Mouse (Mus musculus) liver, embryonic 14.5 days (tissue): ENCODE measurements around the gene Nemf. TPM values are rescaled to one million over a fixed set of nuclear protein-coding genes. Genes with fewer than 3 reads are reported as not detected.

Experiments
- ATAC-seq: fragments of 200-750 bp; cut with Nextera tagmentation; 2 replicates; pipeline ENCODE4 v1.8.0; 2017; ENCODE audit warnings: moderate number of reproducible peaks, mild to moderate bottlenecking, moderate library complexity; ENCODE audit not compliant: insufficient read depth
- DNase-seq, 3 experiments: peaks; one replicate each; pipeline ENCODE4 v3.0.0-alpha.2; 2012 to 2013; ENCODE audit warnings: low read depth in 3 of 3, low spot score in 3 of 3
- H3K27ac ChIP-seq: fragments of 300-500 bp; sonication (generic); 2 replicates; pipeline ENCODE4 v1.5.1; 2014; ENCODE audit warnings: moderate library complexity, mild to moderate bottlenecking, control low read depth, inconsistent platforms
- H3K27me3 ChIP-seq: fragments of 300-500 bp; sonication (generic); 2 replicates; pipeline ENCODE4 v1.6.1; 2014; ENCODE audit warnings: mild to moderate bottlenecking, low read length, moderate library complexity; ENCODE audit not compliant: control insufficient read depth, insufficient read depth
- H3K36me3 ChIP-seq: fragments of 300-500 bp; sonication (generic); replicated peaks from 2 replicates; pipeline ENCODE4 v1.6.1; 2014; ENCODE audit warnings: low read depth; ENCODE audit not compliant: control insufficient read depth, insufficient read depth
- H3K4me1 ChIP-seq, 2 experiments: fragments of 200-500 bp in 1 of 2; fragments of 300-500 bp in 1 of 2; sonication (generic) in 1 of 2; replicated peaks; 2 replicates each; pipeline ENCODE4 v1.6.1; 2012 to 2014; ENCODE audit warnings: antibody characterized with exemption in 1 of 2, inconsistent platforms in 1 of 2, low read length in 1 of 2; ENCODE audit not compliant: control insufficient read depth in 2 of 2, insufficient read depth in 2 of 2
- H3K4me2 ChIP-seq: fragments of 300-500 bp; sonication (generic); 2 replicates; pipeline ENCODE4 v1.6.1; 2014; ENCODE audit warnings: low read depth, mild to moderate bottlenecking, control low read depth, moderate library complexity
- H3K4me3 ChIP-seq, 2 experiments: fragments of 200-500 bp in 1 of 2; fragments of 300-500 bp in 1 of 2; sonication (generic) in 1 of 2; 2 replicates each; pipeline ENCODE4 v1.5.1; 2012 to 2014; ENCODE audit warnings: low read depth in 2 of 2, low read length in 2 of 2, mild to moderate bottlenecking in 2 of 2, control low read depth in 1 of 2, inconsistent platforms in 1 of 2, moderate library complexity in 1 of 2; ENCODE audit not compliant: insufficient read depth in 1 of 2
- H3K9ac ChIP-seq: fragments of 300-500 bp; sonication (generic); replicated peaks from 2 replicates; pipeline ENCODE4 v1.6.1; 2014; ENCODE audit warnings: mild to moderate bottlenecking, control low read depth, moderate library complexity
- H3K9me3 ChIP-seq: fragments of 300-500 bp; sonication (generic); 2 replicates; pipeline ENCODE4 v1.6.1; 2016; ENCODE audit warnings: low read length, mixed read lengths; ENCODE audit not compliant: control insufficient read depth
- CTCF ChIP-seq: IDR thresholded peaks from 2 replicates; pipeline ENCODE4 v1.5.1; 2016; ENCODE audit warnings: antibody characterized with exemption, low read depth, control low read depth
- EP300 ChIP-seq: IDR thresholded peaks from 2 replicates; pipeline ENCODE4 v1.6.1; 2016; ENCODE audit warnings: antibody characterized with exemption, low read depth
- WGBS: fragments of 180-500 bp; shearing (Covaris S2); extraction: QIAGEN DNeasy Blood & Tissue Kit; methylation state at CpG from one replicate; pipeline ENCODE4 v1.1.7; 2014; ENCODE audit not compliant: insufficient replicate concordance; 5-methylcytosine and 5-hydroxymethylcytosine counted together
- polyA plus RNA-seq, 2 experiments: library from polyadenylated mRNA; depleted of rRNA in 1 of 2; stranded (reverse) in 1 of 2; unstranded in 1 of 2; fragments of >200 nt; fragmentation: Nextera tagmentation in 1 of 2; extraction: Ambion mirVana in 1 of 2; gene quantifications; 2 replicates each; pipeline versions ENCODE4 v1.2.1 to v1.2.3; 2012 to 2014

Nemf gene
- polyA plus RNA-seq, 2 experiments, result 11.1 to 33.7 TPM

- Histone ChIP-seq H3K4me1 (peaks cover 11 to 14% of the 10 kb centered on the region in 2 experiments), H3K27me3 (no peaks in the 10 kb centered on the region), H3K4me3 (no peak overlapping the region), H3K27ac (no peak overlapping the region), H3K4me2 (no peak overlapping the region), H3K9ac (no peak overlapping the region), H3K9me3 (no peaks in the 10 kb centered on the region), H3K36me3 (peaks cover 60% of the 10 kb centered on the region)
- 89% methylated on average over 12 of the region's 12 CpGs for WGBS
- DNase-seq (no peak), ATAC-seq (no peak)
- TF ChIP-seq CTCF (no peak), EP300 (no peak)
Measured at GRCm38 (mm10) chr12:69302171-69302570, 54.8 kb downstream of the Nemf start.

DNA sequence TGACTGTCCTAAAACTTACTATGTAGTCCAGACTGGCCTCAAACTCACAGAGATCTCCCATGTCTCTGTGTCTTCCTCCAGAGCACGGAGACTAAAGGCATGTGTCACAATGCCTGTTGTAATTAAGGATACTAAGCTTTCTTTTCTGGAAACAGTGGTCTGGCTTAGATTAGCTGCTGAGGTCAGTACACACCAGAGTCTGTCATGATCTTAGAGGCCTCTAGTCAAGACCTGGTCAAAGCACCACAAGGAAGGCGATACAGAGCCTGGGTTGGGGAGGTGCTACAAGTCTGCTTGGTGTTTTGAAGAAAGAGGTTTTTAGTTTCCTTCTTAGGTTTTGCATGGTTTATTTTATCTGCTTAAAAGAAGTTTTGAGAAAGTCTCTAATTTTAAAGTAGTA lies 56.6 kb downstream of the Nemf start:
- 83% methylated on average over 2 of the region's 2 CpGs for WGBS
- H3K4me3 ChIP-seq, result no peak overlapping the region
- no peak overlapping the region for H3K9ac ChIP-seq
- no peaks in the 10 kb centered on the region for H3K27me3 ChIP-seq
- peaks cover 42% of the 10 kb centered on the region for H3K36me3 ChIP-seq
- peaks cover 22 to 24% of the 10 kb centered on the region in 2 experiments for H3K4me1 ChIP-seq
- no peak overlapping the region for H3K27ac ChIP-seq
- no peak for DNase-seq
- TF ChIP-seq CTCF (no peak), EP300 (no peak)
- no peaks in the 10 kb centered on the region for H3K9me3 ChIP-seq
- no peak overlapping the region for H3K4me2 ChIP-seq
- ATAC-seq, result no peak

- no peak for ATAC-seq
- 87% methylated on average over 3 of the region's 3 CpGs for WGBS
- no peak overlapping the region; the same call in 1 of the 2 replicates for H3K4me2 ChIP-seq
- H3K4me3 ChIP-seq, result no peak overlapping the region
- no peak for DNase-seq
- H3K27me3 ChIP-seq, result no peaks in the 10 kb centered on the region
- no peaks in the 10 kb centered on the region for H3K9me3 ChIP-seq
- no peak for TF ChIP-seq CTCF
- no peak for TF ChIP-seq EP300
- peaks cover 37% of the 10 kb centered on the region for H3K36me3 ChIP-seq
- peaks cover 27 to 30% of the 10 kb centered on the region in 2 experiments for H3K4me1 ChIP-seq
- no peak overlapping the region for H3K9ac ChIP-seq
- no peak overlapping the region for H3K27ac ChIP-seq
Measured at GRCm38 (mm10) chr12:69299831-69300230, 57.1 kb downstream of the Nemf start.

GRCm38 (mm10) chr12:69299231-69299630 lies 57.7 kb downstream of the Nemf start:
- H3K9ac ChIP-seq, result no peak overlapping the region
- no peak for ATAC-seq
- peaks cover 32 to 33% of the 10 kb centered on the region in 2 experiments for H3K4me1 ChIP-seq

GRCm38 (mm10) chr12:69298281-69298680 lies 58.7 kb downstream of the Nemf start:
- WGBS, result 82% methylated on average over 4 of the region's 4 CpGs
- Histone ChIP-seq H3K36me3 (peaks cover 25% of the 10 kb centered on the region), H3K4me3 (peak overlapping the region; percentile 36 to 78), H3K4me1 (peaks cover 38 to 39% of the 10 kb centered on the region in 2 experiments), H3K9ac (peak overlapping the region; percentile 32; the same call in 1 of the 2 replicates), H3K27ac (peak overlapping the region; percentile 34), H3K27me3 (no peaks in the 10 kb centered on the region), H3K9me3 (no peaks in the 10 kb centered on the region), H3K4me2 (peak overlapping the region; percentile 84)
- TF ChIP-seq EP300 (no peak), CTCF (peak; percentile 35; the same call in 1 of the 2 replicates)
- no peak for ATAC-seq
- DNase-seq, result no peak

More at GRCm38 (mm10) chr12:69299231-69299630, 57.7 kb downstream of the Nemf start:
- 0 out of 4 replicates have a peak overlapping the region, but pooled peaks of 1 of the 2 experiments have one; percentile 78 for H3K4me3 ChIP-seq
- H3K9me3 ChIP-seq, result no peaks in the 10 kb centered on the region
- DNase-seq, result no peak
- H3K36me3 ChIP-seq, result peaks cover 32% of the 10 kb centered on the region
- H3K27me3 ChIP-seq, result no peaks in the 10 kb centered on the region
- H3K27ac ChIP-seq, result no peak overlapping the region; the same call in 1 of the 2 replicates
- no peak for TF ChIP-seq CTCF
- TF ChIP-seq EP300, result no peak
- 59% methylated on average over 12 of the region's 12 CpGs for WGBS
- H3K4me2 ChIP-seq, result peak overlapping the region; percentile 84
